Mouse (Mus musculus) liver, postnatal 0 days (tissue): ENCODE data around the gene Tubd1. TPM values are rescaled to one million over a fixed set of nuclear protein-coding genes. Genes with fewer than 3 reads are reported as not detected.

ENCODE experiments used
- ATAC-seq: fragments of 200-750 bp; cut with Nextera tagmentation; 2 replicates; pipeline ENCODE4 v1.8.0; 2017; ENCODE audit warnings: mild to moderate bottlenecking, moderate library complexity
- DNase-seq: peaks from one replicate; pipeline ENCODE4 v3.0.0-alpha.2; 2016
- H3K27ac ChIP-seq: fragments of 300-500 bp; sonication (generic); 2 replicates; pipeline ENCODE4 v1.5.1; 2014; ENCODE audit warnings: antibody characterized with exemption, moderate library complexity, mild to moderate bottlenecking, low read depth
- H3K27me3 ChIP-seq: fragments of 300-500 bp; sonication (generic); 2 replicates; pipeline ENCODE4 v1.6.1; 2014; ENCODE audit warnings: low read length, control low read depth, mixed read lengths; ENCODE audit not compliant: insufficient read depth
- H3K36me3 ChIP-seq: fragments of 300-500 bp; sonication (generic); replicated peaks from 2 replicates; pipeline ENCODE4 v1.6.1; 2014; ENCODE audit warnings: mild to moderate bottlenecking, control low read depth, low read length, moderate library complexity, mixed read lengths; ENCODE audit not compliant: insufficient read depth
- H3K4me1 ChIP-seq: fragments of 300-500 bp; sonication (generic); 2 replicates; pipeline ENCODE4 v1.6.1; 2014; ENCODE audit warnings: antibody characterized with exemption, mild to moderate bottlenecking, control low read depth; ENCODE audit not compliant: insufficient read depth
- H3K4me2 ChIP-seq: fragments of 300-500 bp; sonication (generic); 2 replicates; pipeline ENCODE4 v1.6.1; 2014; ENCODE audit warnings: low read depth, mild to moderate bottlenecking, low read length, moderate library complexity, mixed read lengths
- H3K4me3 ChIP-seq: fragments of 300-500 bp; sonication (generic); 2 replicates; pipeline ENCODE4 v1.5.1; 2014; ENCODE audit warnings: low read depth, low read length
- H3K9ac ChIP-seq: fragments of 300-500 bp; sonication (generic); replicated peaks from 2 replicates; pipeline ENCODE4 v1.6.1; 2014; ENCODE audit warnings: mild to moderate bottlenecking, moderate library complexity
- H3K9me3 ChIP-seq: fragments of 300-500 bp; sonication (generic); 2 replicates; pipeline ENCODE4 v1.6.1; 2016; ENCODE audit warnings: mild to moderate bottlenecking, control low read depth, low read length, mixed read lengths
- CTCF ChIP-seq: sonication (generic); IDR thresholded peaks from 2 replicates; pipeline ENCODE4 v1.5.1; 2016; ENCODE audit warnings: antibody characterized with exemption, low read depth
- EP300 ChIP-seq: IDR thresholded peaks from 2 replicates; pipeline ENCODE4 v1.6.1; 2016; ENCODE audit warnings: antibody characterized with exemption, low read depth, mild to moderate bottlenecking
- WGBS: fragments of 180-500 bp; shearing (Covaris S2); extraction: QIAGEN DNeasy Blood & Tissue Kit; methylation state at CpG from one replicate; pipeline ENCODE4 v1.1.7; 2014; ENCODE audit not compliant: insufficient replicate concordance; 5-methylcytosine and 5-hydroxymethylcytosine counted together
- polyA plus RNA-seq: library from polyadenylated mRNA; unstranded; fragments of >200 nt; fragmentation: Nextera tagmentation; extraction: Ambion mirVana; gene quantifications from 2 replicates; pipeline ENCODE4 v1.2.1, GENCODE M21; 2015

Gene Tubd1
- polyA plus RNA-seq, 1 experiment from 2014 or later: 4.4 TPM

DNA sequence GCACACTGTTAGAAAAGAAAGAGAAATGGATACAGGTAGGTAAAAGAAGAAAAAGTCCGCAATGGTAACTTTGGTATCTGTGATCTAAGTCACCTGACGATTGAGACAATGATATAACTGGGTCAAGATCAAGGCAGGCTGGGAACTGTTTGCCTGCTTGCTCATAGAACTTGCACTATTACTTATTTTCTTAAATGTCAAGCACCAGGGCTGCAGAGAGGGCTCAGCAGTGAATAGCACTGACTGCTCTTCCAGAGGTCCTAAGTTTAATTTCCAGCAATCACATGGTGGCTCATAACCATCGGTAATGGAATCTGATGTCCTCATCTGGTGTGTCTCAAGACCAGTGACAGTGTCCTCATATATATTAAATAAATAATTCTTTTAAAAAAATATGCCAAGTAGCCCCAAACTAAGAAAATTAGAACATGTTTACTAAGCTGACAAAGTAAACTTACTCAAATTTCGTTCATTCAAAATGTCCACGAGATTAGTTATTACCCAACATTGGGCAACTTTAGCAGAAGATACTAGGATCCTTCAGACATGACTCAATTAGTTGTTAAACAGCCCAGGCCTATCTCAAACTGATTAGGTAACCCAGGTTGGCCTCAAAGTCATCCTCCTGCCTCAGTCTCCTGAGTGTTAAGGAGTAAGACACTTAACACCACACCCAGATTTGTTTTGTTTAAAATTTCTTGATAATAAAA, 10.4 kb upstream of the Tubd1 start:
- DNase-seq (no peak), ATAC-seq (no peak)
- H3K4me2 ChIP-seq: no peak overlapping the region
- H3K4me1 ChIP-seq: no peaks in the 10 kb centered on the region; the same call in 1 of the 2 replicates
- no peak overlapping the region for H3K27ac ChIP-seq
- peaks cover 22% of the 10 kb centered on the region for H3K36me3 ChIP-seq
- no peak for TF ChIP-seq CTCF
- no peak for TF ChIP-seq EP300
- WGBS: 75% methylated on average over 5 of the region's 5 CpGs
- H3K9ac ChIP-seq: no peak overlapping the region
- no peak overlapping the region for H3K4me3 ChIP-seq
- no peaks in the 10 kb centered on the region for H3K9me3 ChIP-seq
- H3K27me3 ChIP-seq: no peaks in the 10 kb centered on the region

GRCm38 (mm10) chr11:86538786-86539185, 6.0 kb upstream of the Tubd1 start:
- DNase-seq (no peak), ATAC-seq (no peak)
- peaks cover 5% of the 10 kb centered on the region for H3K36me3 ChIP-seq
- H3K4me1 ChIP-seq: peaks cover 15% of the 10 kb centered on the region
- no peaks in the 10 kb centered on the region for H3K9me3 ChIP-seq
- no peak overlapping the region for H3K4me2 ChIP-seq
- WGBS: 88% methylated on average over 4 of the region's 4 CpGs
- TF ChIP-seq CTCF (no peak), EP300 (no peak)
- no peak overlapping the region for H3K9ac ChIP-seq
- H3K4me3 ChIP-seq: no peak overlapping the region
- no peaks in the 10 kb centered on the region for H3K27me3 ChIP-seq
- no peak overlapping the region for H3K27ac ChIP-seq

GRCm38 (mm10) chr11:86539716-86540475, 4.9 kb upstream of the Tubd1 start:
- Histone ChIP-seq H3K4me3 (no peak overlapping the region), H3K36me3 (no peaks in the 10 kb centered on the region; the same call in 1 of the 2 replicates), H3K9me3 (no peaks in the 10 kb centered on the region), H3K4me1 (peaks cover 15% of the 10 kb centered on the region), H3K9ac (no peak overlapping the region), H3K27me3 (no peaks in the 10 kb centered on the region), H3K27ac (no peak overlapping the region), H3K4me2 (no peak overlapping the region)
- WGBS: 76% methylated on average over 6 of the region's 6 CpGs
- DNase-seq: no peak
- no peak for ATAC-seq
- TF ChIP-seq CTCF (no peak), EP300 (no peak)

- 75% methylated on average over 2 of the region's 2 CpGs for WGBS
- H3K4me3 ChIP-seq: no peak overlapping the region
- H3K27ac ChIP-seq: no peak overlapping the region
- H3K4me1 ChIP-seq: peaks cover 15% of the 10 kb centered on the region
- DNase-seq (no peak), ATAC-seq (no peak)
- no peak overlapping the region for H3K4me2 ChIP-seq
- H3K9me3 ChIP-seq: no peaks in the 10 kb centered on the region
- TF ChIP-seq EP300 (no peak), CTCF (no peak)
- H3K27me3 ChIP-seq: no peaks in the 10 kb centered on the region
- no peaks in the 10 kb centered on the region for H3K36me3 ChIP-seq
- H3K9ac ChIP-seq: no peak overlapping the region
Measured at GRCm38 (mm10) chr11:86540476-86540845, 4.3 kb upstream of the Tubd1 start.

GRCm38 (mm10) chr11:86542851-86543250, 1.9 kb upstream of the Tubd1 start:
- ATAC-seq (no peak), DNase-seq (no peak)
- Histone ChIP-seq H3K4me2 (peak overlapping the region; percentile 80), H3K27me3 (no peaks in the 10 kb centered on the region), H3K4me1 (peaks cover 19% of the 10 kb centered on the region), H3K27ac (no peak overlapping the region), H3K9ac (no peak overlapping the region), H3K9me3 (no peaks in the 10 kb centered on the region), H3K4me3 (no peak overlapping the region), H3K36me3 (no peaks in the 10 kb centered on the region)
- no peak for TF ChIP-seq EP300
- no peak for TF ChIP-seq CTCF
- WGBS: 92% methylated on average over 1 of the region's 1 CpGs

- ATAC-seq: peak; percentile 67
- H3K4me1 ChIP-seq: peaks cover 19% of the 10 kb centered on the region
- WGBS: under 1% methylated on average over 38 of the region's 50 CpGs
- peaks cover 2% of the 10 kb centered on the region; the same call in 1 of the 2 replicates for H3K36me3 ChIP-seq
- H3K9ac ChIP-seq: peak overlapping the region; percentile 98
- H3K4me3 ChIP-seq: peak overlapping the region; percentile 98
- no peak for DNase-seq
- no peaks in the 10 kb centered on the region for H3K27me3 ChIP-seq
- H3K27ac ChIP-seq: peak overlapping the region; percentile 95
- H3K4me2 ChIP-seq: peak overlapping the region; percentile 80
- no peaks in the 10 kb centered on the region for H3K9me3 ChIP-seq
- TF ChIP-seq EP300 (no peak), CTCF (no peak)
Measured at GRCm38 (mm10) chr11:86543960-86544638, 692 bp upstream of the Tubd1 start.
